ENCODE assay signal across 16 mouse cellular contexts in the genomic region with DNA sequence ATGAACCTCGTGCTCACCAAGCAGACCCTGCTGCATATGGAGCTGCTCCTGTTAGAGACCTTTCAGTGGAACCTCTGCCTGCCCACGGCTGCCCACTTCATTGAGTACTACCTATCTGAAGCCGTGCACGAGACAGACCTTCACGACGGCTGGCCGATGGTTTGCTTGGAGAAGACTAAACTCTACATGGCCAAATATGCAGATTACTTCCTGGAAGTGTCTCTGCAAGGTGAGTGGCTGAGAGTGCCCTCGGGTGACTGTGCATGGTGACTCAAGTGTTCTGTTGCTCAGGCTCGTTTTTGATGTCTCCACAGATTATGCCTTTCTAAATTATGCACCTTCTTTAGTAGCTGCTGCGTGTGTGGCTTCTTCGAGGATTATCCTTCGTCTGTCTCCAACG. TPM values are rescaled to one million over a fixed set of nuclear protein-coding genes. Genes with fewer than 3 reads are reported as not detected.
A peak's percentile ranks its signal among the peaks of the same experiment; 100 is the strongest.
DNase-seq lines count a peak whose midpoint lies in the region; TF ChIP-seq lines count a peak whose summit lies in the region.
"Had no signal": no experiment of that assay in that cellular context is flagged by ENCODE, and none has a peak within 500 bp of the region (broad histone marks: within the 10 kb centered on the region; RNA-seq: fewer than 3 reads in every experiment).

No protein-coding gene starts in this region.

- H3K4me3 ChIP-seq in heart, adult 2 months = no peak overlapping the region
- H3K4me3 ChIP-seq: embryonic facial prominence, embryonic 13.5 days; forebrain, embryonic 12.5 days; hindbrain, embryonic 13.5 days had no signal

- peaks cover 7% of the 10 kb centered on the region for H3K36me3 ChIP-seq in heart, adult 2 months (ENCODE audit: control insufficient read depth, insufficient read depth, low read length)

- WGBS in heart, adult 2 months = 89% methylated on average over 13 of the region's 13 CpGs

- H3K4me1 ChIP-seq in heart, adult 2 months (ENCODE audit: control insufficient read depth, insufficient read depth, low read length) = peaks cover 1% of the 10 kb centered on the region; the same call in 1 of the 2 replicates
- H3K4me1 ChIP-seq: embryonic facial prominence, embryonic 13.5 days; forebrain, embryonic 12.5 days; hindbrain, embryonic 13.5 days had no signal

- H3K9ac ChIP-seq in heart, adult 2 months (ENCODE audit: low read depth, low read length) = no peak overlapping the region
- H3K9ac ChIP-seq: embryonic facial prominence, embryonic 13.5 days; forebrain, embryonic 12.5 days; hindbrain, embryonic 13.5 days had no signal

- peak; percentile 71 for DNase-seq in heart, adult 11 months
- DNase-seq in heart, adult 2 months = no peak
- peak; percentile 6 for DNase-seq in urinary bladder, postnatal 14 days (ENCODE audit: low spot score)
- DNase-seq in urinary bladder, postnatal 25 days (ENCODE audit: low spot score) = no peak
- peak; percentile 21 to 48 for DNase-seq in adrenal gland, postnatal 36 days
- no peak for DNase-seq in yolk sac, embryonic 10.5 days (ENCODE audit: low spot score)
- DNase-seq: cerebellum, adult 18-20 months; cerebellum, adult 9-11 months; cerebellum, postnatal 36 days; gastrocnemius, postnatal 10 days; heart, postnatal 14 days had no signal

- intact Hi-C loops in heart, adult 2 months (cut with DNase I) = no loop called here

- H3K27ac ChIP-seq in heart, adult 2 months = no peak overlapping the region
- H3K27ac ChIP-seq: embryonic facial prominence, embryonic 13.5 days; forebrain, embryonic 12.5 days; hindbrain, embryonic 13.5 days; hindbrain, postnatal 0 days had no signal

- no peaks in the 10 kb centered on the region for H3K79me2 ChIP-seq in heart, adult 2 months (replicated peaks; ENCODE audit: control insufficient read depth, insufficient read depth, low read length)

- no peak for TF ChIP-seq EP300 in heart, adult 2 months (IDR thresholded peaks at IDR 0.05; ENCODE audit: insufficient read depth, low read depth, low read length)

- no peaks in the 10 kb centered on the region for H3K27me3 ChIP-seq in heart, adult 2 months (ENCODE audit: control insufficient read depth, insufficient read depth, low read length)
- H3K27me3 ChIP-seq: embryonic facial prominence, embryonic 13.5 days; forebrain, embryonic 12.5 days; hindbrain, embryonic 13.5 days had no signal

- TF ChIP-seq CTCF in heart, adult 2 months (IDR thresholded peaks at IDR 0.05) = no peak

- TF ChIP-seq POLR2A in heart, adult 2 months (IDR thresholded peaks at IDR 0.05; ENCODE audit: insufficient read depth, low read depth, low read length) = no peak

RNA-seq across cellular contexts. Expression of a gene that starts 13.7 kb away (rescaled TPM):
- total RNA-seq in heart, adult 2 months (2021) = 1 to 10 TPM; 4.3 to 4.9 TPM
- polyA plus RNA-seq in heart, adult 2 months (2012; rRNA removed) = 4.2 and 7.0 TPM in 2 replicates
- 1 to 10 TPM; 6.6 to 6.8 TPM for total RNA-seq in adrenal gland, postnatal 36 days (2021)

RNA-seq across cellular contexts. Expression of a gene that starts 49.8 kb away (rescaled TPM):
- total RNA-seq in heart, adult 2 months (2021) = 1 to 10 TPM; 5.7 to 7.5 TPM
- polyA plus RNA-seq in heart, adult 2 months (2012; rRNA removed) = 1.4 and 1.9 TPM in 2 replicates
- 10 to 100 TPM; 11.3 to 13.8 TPM for total RNA-seq in adrenal gland, postnatal 36 days (2021)
- polyA plus RNA-seq: G1E had no signal

Comparison
In these comparisons a context has a peak if more than half of its experiments do, and no peak if none do; other contexts are left out.
1. DNase-seq: peak in heart, adult 11 months (single experiment), urinary bladder, postnatal 14 days (single experiment) and adrenal gland, postnatal 36 days (2 of 2); none in heart, adult 2 months (0 of 2), urinary bladder, postnatal 25 days (single experiment) and yolk sac, embryonic 10.5 days (single experiment).